Mouse (Mus musculus): ENCODE measurements around the gene Commd7. TPM values are rescaled to one million over a fixed set of nuclear protein-coding genes. Genes with fewer than 3 reads are reported as not detected.
"Not testable (repeated sequence)": the region's sequence is repeated elsewhere in the genome, so short reads cannot be mapped to it uniquely, and the experiment has no call there.

Commd7 gene
- 68.1 and 70.1 TPM in 2 replicates for polyA plus RNA-seq (2015; fragmentation: Nextera tagmentation; extraction: Ambion mirVana)

DNA sequence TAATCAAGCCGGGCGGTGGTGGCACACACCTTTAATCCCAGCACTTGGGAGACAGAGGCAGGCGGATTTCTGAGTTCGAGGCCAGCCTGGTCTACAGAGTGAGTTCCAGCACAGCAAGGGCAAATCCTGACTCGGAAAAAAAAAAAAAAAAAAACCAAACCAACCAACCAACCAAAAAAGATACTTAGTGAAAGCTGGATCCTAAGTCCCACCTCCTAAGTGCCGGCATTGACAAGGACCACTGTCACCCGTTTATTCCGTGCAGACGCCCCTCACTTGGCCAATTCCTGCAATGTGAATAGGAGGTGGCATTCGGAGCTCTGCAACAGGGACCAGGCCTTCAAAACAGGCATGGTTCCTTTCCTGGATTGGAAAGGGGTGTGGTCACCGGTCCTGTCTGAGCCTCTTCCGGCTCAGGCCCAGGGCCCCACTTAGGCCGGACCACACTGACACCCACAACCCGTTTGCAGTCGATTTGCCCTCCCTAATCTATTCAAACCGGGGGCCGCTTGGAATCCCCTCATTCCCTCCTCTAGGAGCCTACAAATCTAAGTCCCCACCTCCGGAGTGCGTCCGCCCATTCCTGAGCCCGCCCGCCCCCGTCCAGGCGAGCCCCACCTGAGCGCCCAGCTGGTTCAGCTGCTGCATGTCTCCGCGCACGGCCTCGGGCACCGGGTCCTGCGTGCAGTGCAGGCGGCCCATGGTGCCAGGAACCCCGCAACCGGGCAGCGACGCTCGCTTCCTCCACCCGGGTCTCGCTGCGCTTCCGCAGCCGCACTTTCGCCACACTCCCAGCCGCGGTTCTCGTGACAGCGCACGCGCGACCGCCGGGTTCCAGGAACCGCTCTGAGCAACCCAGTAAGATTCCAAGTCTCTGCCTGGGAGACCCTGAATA is at the start of gene Commd7:
Gene Commd7 (minus strand): TSS at position 806 of the 895 bp plus-strand sequence.
- Histone ChIP-seq H3K36me3 (ENCODE audit: control insufficient read depth, insufficient read depth, low read length) (peaks cover 6% of the 10 kb centered on the region; the same call in 1 of the 2 replicates), H3K4me2 (replicated peaks; ENCODE audit: low read depth) (peak within 1 kb of the TSS; percentile 67), H3K4me1 (replicated peaks; ENCODE audit: control insufficient read depth, insufficient read depth) (no peaks in the 10 kb centered on the region), H3K27me3 (ENCODE audit: control insufficient read depth, insufficient read depth, low read length) (no peaks in the 10 kb centered on the region), H3K27ac (replicated peaks) (peak within 1 kb of the TSS; percentile 95), H3K9ac (ENCODE audit: low read length) (peak within 1 kb of the TSS; percentile 95), H3K9me3 (ENCODE audit: control insufficient read depth, low read length) (no peaks in the 10 kb centered on the region), H3K4me3 (ENCODE audit: low read depth, low read length) (peak within 1 kb of the TSS; percentile 90)
- DNase-seq (ENCODE audit: low spot score) (peak; percentile 89), ATAC-seq (ENCODE audit: low FRiP score, low TSS enrichment) (peak; percentile 90)
- 4% methylated on average over 53 of the region's 53 CpGs for WGBS
- no peak for TF ChIP-seq CTCF (IDR thresholded peaks at IDR 0.05; ENCODE audit: low read depth)
- TF ChIP-seq EP300 (optimal IDR thresholded peaks at IDR 0.05), result no peak

- no peaks in the 10 kb centered on the region for H3K27me3 ChIP-seq (ENCODE audit: control insufficient read depth, insufficient read depth, low read length)
- no peak for ATAC-seq (ENCODE audit: low FRiP score, low TSS enrichment)
- TF ChIP-seq CTCF (IDR thresholded peaks at IDR 0.05; ENCODE audit: low read depth), result no peak
- no peak for TF ChIP-seq EP300 (optimal IDR thresholded peaks at IDR 0.05)
- no peak overlapping the region for H3K27ac ChIP-seq (replicated peaks)
- no peak overlapping the region for H3K4me3 ChIP-seq (ENCODE audit: low read depth, low read length)
- WGBS, result 80% methylated on average over 1 of the region's 1 CpGs
- H3K4me1 ChIP-seq (replicated peaks; ENCODE audit: control insufficient read depth, insufficient read depth), result no peaks in the 10 kb centered on the region
- H3K4me2 ChIP-seq (replicated peaks; ENCODE audit: low read depth), result no peak overlapping the region
- no peaks in the 10 kb centered on the region for H3K9me3 ChIP-seq (ENCODE audit: control insufficient read depth, low read length)
- no peaks in the 10 kb centered on the region for H3K36me3 ChIP-seq (ENCODE audit: control insufficient read depth, insufficient read depth, low read length)
- no peak overlapping the region for H3K9ac ChIP-seq (ENCODE audit: low read length)
- DNase-seq (ENCODE audit: low spot score), result no peak
Observed at GRCm38 (mm10) chr2:153679959-153680358, 47.4 kb upstream of the Commd7 start.

DNA sequence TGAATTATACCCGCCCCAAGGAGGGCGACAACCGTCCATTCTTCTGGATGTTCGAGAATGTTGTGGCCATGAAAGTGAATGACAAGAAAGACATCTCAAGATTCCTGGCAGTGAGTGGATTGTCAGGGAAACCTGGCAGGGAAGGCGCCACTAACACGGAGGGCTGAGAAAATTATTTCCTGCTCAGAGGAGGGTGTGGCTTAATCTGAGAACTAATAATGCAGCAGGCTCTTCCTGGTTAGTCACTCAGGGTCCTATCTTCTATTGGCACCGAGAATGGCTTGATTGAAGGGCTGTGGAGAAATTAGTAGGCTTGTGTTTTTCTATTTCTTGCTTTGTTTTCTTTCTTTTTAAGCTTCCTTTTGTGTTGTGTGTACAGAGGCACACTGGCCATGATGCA is 45.0 kb upstream of the Commd7 start:
- peak; percentile 81 for ATAC-seq (ENCODE audit: low FRiP score, low TSS enrichment)
- H3K27ac ChIP-seq (replicated peaks), result no peak overlapping the region
- peak; percentile 22 for DNase-seq (ENCODE audit: low spot score)
- no peaks in the 10 kb centered on the region for H3K27me3 ChIP-seq (ENCODE audit: control insufficient read depth, insufficient read depth, low read length)
- H3K9ac ChIP-seq (ENCODE audit: low read length), result no peak overlapping the region
- H3K4me1 ChIP-seq (replicated peaks; ENCODE audit: control insufficient read depth, insufficient read depth), result no peaks in the 10 kb centered on the region
- TF ChIP-seq EP300 (optimal IDR thresholded peaks at IDR 0.05) (no peak), CTCF (IDR thresholded peaks at IDR 0.05; ENCODE audit: low read depth) (no peak)
- no peaks in the 10 kb centered on the region for H3K36me3 ChIP-seq (ENCODE audit: control insufficient read depth, insufficient read depth, low read length)
- no peak overlapping the region for H3K4me2 ChIP-seq (replicated peaks; ENCODE audit: low read depth)
- no peak overlapping the region for H3K4me3 ChIP-seq (ENCODE audit: low read depth, low read length)
- H3K9me3 ChIP-seq (ENCODE audit: control insufficient read depth, low read length), result no peaks in the 10 kb centered on the region
- WGBS, result 77% methylated on average over 7 of the region's 7 CpGs

DNA sequence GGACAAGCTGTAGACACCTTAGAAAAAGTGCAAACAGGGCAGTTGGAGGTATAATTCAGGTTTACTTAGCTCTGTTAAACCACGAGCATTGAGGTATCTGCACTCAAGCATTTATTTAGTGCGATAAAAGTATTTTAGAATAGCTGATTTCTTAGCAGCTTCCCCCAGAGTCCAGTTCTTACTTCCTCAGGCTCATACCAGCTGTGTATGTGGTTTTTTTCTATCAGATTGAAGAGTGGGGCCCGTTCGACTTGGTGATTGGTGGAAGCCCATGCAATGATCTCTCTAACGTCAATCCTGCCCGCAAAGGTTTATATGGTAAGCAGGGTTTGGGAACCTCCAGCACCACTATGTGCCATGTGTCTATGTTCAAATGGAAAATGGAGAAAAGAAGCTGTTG is 44.4 kb upstream of the Commd7 start:
- no peak overlapping the region for H3K4me2 ChIP-seq (replicated peaks; ENCODE audit: low read depth)

GRCm38 (mm10) chr2:153675364-153675763 is 42.8 kb upstream of the Commd7 start:
- not testable (repeated sequence) for H3K4me3 ChIP-seq (ENCODE audit: low read depth, low read length); H3K27me3 ChIP-seq (ENCODE audit: control insufficient read depth, insufficient read depth, low read length); H3K4me1 ChIP-seq (replicated peaks; ENCODE audit: control insufficient read depth, insufficient read depth); H3K27ac ChIP-seq (replicated peaks); DNase-seq (ENCODE audit: low spot score); ATAC-seq (ENCODE audit: low FRiP score, low TSS enrichment); H3K9me3 ChIP-seq (ENCODE audit: control insufficient read depth, low read length); H3K9ac ChIP-seq (ENCODE audit: low read length); H3K36me3 ChIP-seq (ENCODE audit: control insufficient read depth, insufficient read depth, low read length); H3K4me2 ChIP-seq (replicated peaks; ENCODE audit: low read depth)
- WGBS, result 75% methylated on average over 1 of the region's 1 CpGs

More for the DNA sequence above, 44.4 kb upstream of the Commd7 start:
- Histone ChIP-seq H3K9ac (ENCODE audit: low read length) (no peak overlapping the region), H3K27me3 (ENCODE audit: control insufficient read depth, insufficient read depth, low read length) (no peaks in the 10 kb centered on the region), H3K9me3 (ENCODE audit: control insufficient read depth, low read length) (no peaks in the 10 kb centered on the region), H3K27ac (replicated peaks) (no peak overlapping the region), H3K4me1 (replicated peaks; ENCODE audit: control insufficient read depth, insufficient read depth) (no peaks in the 10 kb centered on the region), H3K36me3 (ENCODE audit: control insufficient read depth, insufficient read depth, low read length) (no peaks in the 10 kb centered on the region), H3K4me3 (ENCODE audit: low read depth, low read length) (no peak overlapping the region)
- no peak for DNase-seq (ENCODE audit: low spot score)
- WGBS, result 90% methylated on average over 6 of the region's 6 CpGs
- ATAC-seq (ENCODE audit: low FRiP score, low TSS enrichment), result no peak
- TF ChIP-seq EP300 (optimal IDR thresholded peaks at IDR 0.05) (no peak), CTCF (IDR thresholded peaks at IDR 0.05; ENCODE audit: low read depth) (no peak)

DNA sequence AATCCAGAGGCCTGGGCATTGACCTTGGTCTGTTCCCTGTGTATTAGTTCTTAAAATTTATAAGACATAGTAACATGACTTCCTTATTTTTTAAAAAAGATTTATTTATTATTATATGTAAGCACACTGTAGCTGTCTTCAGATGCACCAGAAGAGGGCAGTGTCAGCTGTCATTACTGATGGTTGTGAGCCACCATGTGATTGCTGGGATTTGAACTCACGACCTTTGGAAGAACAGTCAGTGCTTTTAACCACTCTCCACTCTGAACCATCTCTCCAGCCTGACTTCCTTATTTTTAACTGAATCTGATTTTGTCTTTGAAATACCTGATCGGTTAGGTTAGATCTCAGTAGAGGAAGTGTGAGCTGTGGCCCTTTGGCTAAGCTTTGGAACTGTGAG is 40.0 kb upstream of the Commd7 start:
- Histone ChIP-seq H3K4me3 (ENCODE audit: low read depth, low read length) (no peak overlapping the region), H3K9ac (ENCODE audit: low read length) (no peak overlapping the region), H3K4me1 (replicated peaks; ENCODE audit: control insufficient read depth, insufficient read depth) (no peaks in the 10 kb centered on the region), H3K36me3 (ENCODE audit: control insufficient read depth, insufficient read depth, low read length) (no peaks in the 10 kb centered on the region), H3K9me3 (ENCODE audit: control insufficient read depth, low read length) (no peaks in the 10 kb centered on the region), H3K27ac (replicated peaks) (no peak overlapping the region), H3K4me2 (replicated peaks; ENCODE audit: low read depth) (no peak overlapping the region), H3K27me3 (ENCODE audit: control insufficient read depth, insufficient read depth, low read length) (no peaks in the 10 kb centered on the region)
- no peak for ATAC-seq (ENCODE audit: low FRiP score, low TSS enrichment)
- 86% methylated on average over 2 of the region's 2 CpGs for WGBS
- no peak for DNase-seq (ENCODE audit: low spot score)
- TF ChIP-seq EP300 (optimal IDR thresholded peaks at IDR 0.05) (no peak), CTCF (IDR thresholded peaks at IDR 0.05; ENCODE audit: low read depth) (peak; percentile 35; the same call in 1 of the 2 replicates)
